Mouse (Mus musculus): ENCODE measurements around the gene Igfbp2.

DNA sequence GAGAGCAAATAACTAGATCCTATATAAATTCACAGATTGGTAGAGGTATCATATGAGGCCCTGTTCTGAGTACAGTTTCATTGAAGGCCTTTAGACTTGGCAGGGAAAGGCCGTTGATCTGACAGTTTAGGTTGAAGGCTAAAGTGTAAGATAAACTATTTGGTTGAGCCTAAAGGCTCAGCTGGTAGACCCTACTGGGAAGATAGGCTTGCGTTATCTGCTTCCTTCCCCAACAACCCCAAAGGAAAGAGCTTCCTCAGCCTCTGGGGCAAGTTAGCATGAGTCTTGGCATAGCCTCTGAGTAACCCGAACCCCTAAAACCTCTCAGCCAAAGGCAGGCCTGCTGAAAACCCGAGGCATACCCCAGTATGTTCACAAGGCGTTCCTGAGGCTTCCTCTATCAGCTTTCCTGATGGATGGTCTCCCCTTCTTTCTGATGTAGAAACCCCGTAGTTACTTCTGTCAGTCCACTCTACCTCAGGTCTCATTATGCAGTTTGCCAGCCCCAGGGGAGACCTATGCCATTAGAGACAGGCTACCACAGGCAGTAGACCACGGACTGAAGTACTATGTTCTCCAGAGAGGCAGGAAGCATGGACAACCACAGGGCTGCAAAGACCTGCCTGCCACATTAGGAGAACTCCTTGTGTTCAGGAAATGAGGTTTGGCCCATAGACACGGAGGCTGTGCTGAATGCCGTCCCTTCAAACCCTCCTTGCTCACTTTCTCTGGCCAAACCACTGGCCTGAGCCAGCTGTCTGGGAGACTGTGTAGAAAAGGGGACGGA is 44.3 kb downstream of the Igfbp2 start:
- TF ChIP-seq CTCF (IDR thresholded peaks at IDR 0.05; ENCODE audit: low read depth, low read length): no peak
- no peak for TF ChIP-seq EP300 (IDR thresholded peaks at IDR 0.05; ENCODE audit: insufficient read depth, low read depth, low read length)
